Mouse (Mus musculus): ENCODE results near the gene F2r.

The F2r gene

DNA sequence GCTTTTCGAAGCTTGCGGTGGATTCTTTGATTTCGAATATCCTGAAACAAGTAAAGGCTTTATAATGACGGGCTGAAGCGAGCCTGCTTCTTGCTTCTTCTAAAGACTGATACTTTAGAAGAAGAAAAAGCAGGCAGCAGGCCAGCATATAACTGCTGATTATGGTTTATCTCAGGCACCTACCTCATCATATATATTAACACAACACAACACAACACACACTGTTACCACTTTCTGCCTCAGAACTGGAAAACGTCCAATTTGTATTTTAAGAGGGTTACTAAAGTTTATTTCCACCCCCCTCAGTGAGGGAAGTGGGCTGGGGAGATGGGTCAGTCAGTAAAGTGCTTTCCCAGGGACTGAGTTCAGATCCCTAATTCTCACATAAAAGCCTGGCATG lies 13.9 kb upstream of the F2r start:
- no peak for DNase-seq (ENCODE audit: low read depth, low spot score)

DNA sequence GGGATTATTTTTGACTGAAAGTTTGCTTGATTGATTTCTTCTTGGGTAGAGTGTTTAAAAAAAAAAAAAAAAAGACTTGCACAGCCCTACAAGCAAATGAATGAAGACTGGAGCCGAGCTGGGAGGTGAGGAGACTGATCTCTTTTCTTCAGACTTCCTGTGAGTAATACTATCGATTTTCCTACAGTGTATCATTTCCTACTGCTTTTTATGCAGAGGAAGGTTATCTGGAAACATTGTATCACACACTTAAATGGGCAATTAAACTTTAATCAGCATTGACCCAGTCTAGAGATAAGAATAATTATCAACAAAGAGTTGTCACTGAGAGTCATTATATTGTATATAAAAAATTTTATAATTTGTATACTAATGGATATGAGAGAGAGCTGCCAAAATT lies 12.5 kb upstream of the F2r start:
- DNase-seq (ENCODE audit: low read depth, low spot score), result no peak

DNA sequence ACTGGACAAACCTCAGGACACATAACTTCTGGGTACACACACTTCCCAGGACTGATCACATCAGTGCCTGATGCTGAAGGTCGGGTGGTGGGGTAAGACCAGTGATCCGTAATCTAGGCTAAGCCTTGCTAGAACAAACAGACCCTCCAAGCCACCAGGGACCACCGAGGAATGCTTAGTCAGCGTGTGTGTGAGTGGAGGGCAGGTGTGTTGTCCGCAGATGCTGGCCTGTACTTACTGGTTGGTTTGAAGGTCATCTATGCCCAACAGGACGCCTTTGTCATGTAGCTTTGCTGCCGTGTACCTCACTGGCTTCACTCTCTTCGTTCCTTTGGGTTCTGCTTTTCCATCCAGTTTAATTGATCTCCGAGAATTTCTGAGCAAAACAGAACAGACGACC lies 11.5 kb upstream of the F2r start:
- DNase-seq (ENCODE audit: low read depth, low spot score), result peak; percentile 52

DNA sequence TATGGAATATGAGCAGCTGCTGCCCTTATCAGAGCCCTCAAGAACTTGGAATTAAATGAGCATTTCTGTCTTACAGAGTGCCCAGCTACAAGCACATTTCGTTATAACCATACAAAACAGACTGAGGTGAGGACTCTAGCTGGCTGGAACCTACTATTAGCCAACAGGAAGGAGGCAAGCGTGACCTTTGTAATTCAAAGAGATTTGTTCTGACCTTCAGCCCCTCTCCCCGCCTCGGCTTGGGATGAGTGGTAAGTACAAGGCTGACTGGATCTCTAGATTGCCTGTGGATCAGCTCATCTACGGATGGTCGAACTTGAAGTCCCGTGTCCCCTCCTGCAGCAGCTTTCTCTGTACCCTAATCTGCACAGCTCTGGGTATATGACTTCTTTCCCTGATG lies 8.4 kb upstream of the F2r start:
- DNase-seq (ENCODE audit: low read depth, low spot score), result no peak

DNA sequence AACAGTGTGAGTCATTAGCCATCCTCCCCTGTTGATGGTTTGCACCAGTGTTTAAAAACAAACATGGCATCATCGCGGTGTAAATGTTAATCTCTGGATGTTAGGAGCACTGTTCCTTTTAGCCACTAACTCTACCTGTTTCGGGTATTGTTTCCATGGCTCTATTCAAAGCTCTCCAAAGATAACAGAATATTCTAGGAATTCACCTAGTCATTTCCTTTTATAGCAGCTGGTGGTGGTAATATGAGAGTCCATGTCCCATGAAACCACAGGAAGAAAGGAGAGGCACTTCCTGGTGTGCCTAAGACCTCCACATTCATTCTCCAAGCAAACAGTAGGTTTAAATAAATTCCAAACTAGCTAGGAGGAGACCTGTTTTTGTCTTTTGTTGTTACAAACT lies 4.8 kb upstream of the F2r start:
- no peak for DNase-seq (ENCODE audit: low read depth, low spot score)

DNA sequence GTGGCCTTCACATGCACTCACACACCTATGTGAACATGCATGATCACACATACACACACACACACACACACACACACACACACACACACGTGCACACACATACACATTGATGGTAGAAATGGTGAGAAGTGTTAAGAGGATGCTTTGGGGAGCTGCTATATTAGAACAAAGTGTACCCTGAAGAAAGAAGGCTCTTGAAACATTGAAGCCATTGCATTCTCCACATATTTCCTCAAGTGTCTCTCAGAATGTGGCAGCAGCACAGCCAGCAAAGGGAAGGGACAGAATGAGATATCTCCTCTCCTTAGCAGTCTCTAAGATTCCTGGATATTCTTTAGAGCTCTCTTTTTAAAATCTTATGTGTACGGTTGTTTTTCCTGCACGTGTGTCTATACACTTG lies 3.3 kb upstream of the F2r start:
- no peak for DNase-seq (ENCODE audit: low read depth, low spot score)

DNA sequence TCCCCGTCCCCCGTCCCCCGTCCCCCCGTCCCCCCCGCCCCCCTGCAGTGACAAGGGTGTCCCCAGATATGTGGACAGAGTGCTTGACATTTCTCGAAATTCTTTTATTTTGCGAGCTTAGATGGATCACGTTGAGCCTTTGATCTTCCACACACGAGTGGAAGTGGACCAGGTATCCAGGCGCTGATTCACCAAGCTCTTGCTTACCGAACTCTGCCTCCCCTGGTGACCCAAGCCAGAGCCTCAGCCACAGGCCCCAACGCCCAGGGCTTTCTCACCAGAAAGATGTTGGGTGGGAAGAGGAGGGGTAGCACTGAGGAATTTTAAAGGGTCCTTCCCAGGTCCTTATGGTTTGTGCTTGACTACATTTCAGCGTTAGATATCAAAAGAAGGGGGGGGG lies 572 bp upstream of the F2r start:
- DNase-seq (ENCODE audit: low read depth, low spot score), result no peak

DNA sequence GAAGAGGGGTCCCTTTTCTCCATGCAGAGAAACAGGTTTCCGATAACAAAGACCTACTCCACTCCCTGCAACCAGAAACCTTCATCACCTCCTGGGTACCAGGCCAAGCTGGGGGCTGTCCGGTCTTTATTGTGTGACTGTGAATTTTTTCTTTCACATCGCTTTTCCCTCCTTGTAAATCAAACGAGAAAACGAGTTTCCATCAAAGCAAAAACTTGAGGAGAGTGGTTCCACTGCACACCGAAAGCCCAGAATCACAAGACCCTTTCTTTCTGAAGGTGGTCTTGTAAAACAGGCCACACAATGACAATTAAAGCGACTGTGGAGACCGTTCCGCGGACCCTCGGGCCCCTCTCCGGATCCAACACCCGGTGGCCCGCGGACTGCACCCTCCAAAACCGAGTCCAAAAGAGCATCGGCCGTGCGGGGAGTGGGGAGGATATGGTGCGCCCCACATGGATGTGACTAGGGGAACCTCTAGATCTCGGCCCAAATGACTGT lies 566 bp downstream of the F2r start:
- no peak for DNase-seq (ENCODE audit: low read depth, low spot score)

DNA sequence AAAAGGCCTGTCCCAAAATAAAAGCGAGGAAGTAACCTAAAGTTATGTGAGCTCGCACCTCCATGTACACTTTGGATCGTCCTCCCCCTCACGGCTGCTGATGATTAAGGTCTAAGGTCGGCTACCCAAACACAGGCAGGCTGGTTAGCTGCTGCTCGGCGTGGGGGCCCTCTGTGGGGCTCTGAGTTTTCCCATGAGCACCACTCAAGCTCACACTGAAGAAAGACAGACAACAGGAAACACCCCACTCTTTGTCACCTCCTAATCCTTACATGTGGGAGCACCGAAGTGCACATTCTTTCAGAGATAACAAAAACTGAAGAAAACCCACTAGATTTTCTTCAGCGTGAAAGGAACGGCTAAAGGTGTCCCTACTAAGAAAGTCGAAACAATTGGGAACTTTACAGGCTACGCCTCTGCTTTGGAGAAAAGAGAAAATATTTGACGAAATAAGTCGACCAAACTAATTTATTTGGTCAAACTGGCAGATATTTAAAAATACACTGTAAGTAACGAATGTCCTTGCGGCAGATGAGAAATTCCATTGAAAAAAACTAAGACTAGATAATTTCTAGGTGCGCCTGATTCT lies 1.1 kb downstream of the F2r start:
- DNase-seq (ENCODE audit: low read depth, low spot score), result no peak

DNA sequence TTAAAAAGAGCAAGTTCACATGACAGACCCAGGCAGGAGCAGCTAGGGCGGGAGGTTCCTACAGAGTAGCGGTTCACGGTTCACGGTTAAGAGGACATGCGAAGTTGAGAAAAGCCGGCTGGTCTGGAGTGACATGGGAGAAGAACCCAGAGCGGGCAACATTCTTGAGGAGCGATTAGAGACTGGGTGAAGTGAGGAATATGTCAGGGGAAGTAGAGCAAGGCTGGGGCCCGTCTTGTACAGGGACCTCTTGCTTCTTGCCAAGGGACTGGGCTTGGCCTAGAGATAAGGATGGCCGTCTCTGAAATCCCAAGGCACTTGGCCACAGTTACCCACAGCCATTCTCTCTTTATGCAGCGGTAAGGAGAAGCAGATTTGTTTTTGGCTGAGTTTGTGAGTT lies 1.8 kb downstream of the F2r start:
- no peak for DNase-seq (ENCODE audit: low read depth, low spot score)

DNA sequence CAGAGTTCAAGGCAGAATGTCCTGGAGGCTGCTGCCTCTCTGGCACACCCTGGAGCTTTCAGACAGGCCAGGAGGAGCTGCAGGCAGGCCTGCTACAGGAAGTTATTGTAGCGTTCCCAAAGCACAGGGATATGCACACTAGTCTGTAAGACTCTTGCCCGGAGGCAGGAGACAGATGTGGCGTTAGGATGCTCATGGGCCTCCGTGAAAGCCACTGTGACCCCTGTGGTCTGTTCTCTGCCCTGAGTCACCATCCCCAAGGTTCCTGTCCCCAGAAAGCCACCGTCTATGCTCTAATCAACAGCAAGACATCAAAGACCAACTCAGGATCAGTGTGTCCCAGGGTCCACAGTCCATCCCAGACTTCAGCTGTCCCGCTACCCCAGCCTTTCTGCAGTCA lies 3.5 kb downstream of the F2r start:
- DNase-seq (ENCODE audit: low read depth, low spot score), result no peak

DNA sequence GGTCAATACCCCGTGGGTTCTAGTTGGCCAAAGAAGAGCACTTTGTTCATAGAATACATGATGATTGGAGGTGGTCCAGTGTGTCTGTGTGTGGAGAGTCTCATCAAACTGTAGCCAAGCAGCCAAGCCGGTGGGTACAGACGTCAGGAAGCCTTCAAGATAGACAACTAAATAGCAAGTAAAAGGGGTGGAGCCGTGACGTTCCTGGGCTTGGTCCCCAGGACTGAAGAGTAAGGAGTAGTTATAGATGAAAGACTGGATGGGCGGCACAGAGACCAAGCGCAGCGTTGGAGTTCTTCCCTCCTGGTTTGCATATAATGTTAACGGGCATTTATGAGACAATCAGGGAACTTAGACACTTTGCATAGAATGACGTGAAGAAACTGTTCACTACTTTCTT lies 6.0 kb downstream of the F2r start:
- no peak for DNase-seq (ENCODE audit: low read depth, low spot score)

DNA sequence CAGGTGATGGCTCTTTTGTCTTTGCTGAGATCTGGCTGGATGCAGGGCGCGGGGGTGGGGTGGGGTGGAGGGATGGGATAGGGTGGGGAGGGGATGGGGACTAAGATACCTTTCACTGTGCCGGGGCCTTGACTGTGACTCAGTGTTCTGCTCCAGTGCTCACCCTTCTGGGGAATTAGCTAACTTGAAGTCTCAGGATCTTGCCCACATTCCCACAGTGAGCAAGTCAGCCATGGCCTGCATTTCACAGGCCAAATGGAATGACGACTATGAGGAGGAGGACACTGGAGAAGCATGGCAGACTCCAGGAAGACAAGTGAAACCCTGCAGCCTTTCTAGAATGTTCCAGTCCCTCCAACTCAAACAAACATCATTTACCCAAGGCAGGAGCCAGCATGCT lies 6.5 kb downstream of the F2r start:
- DNase-seq (ENCODE audit: low read depth, low spot score), result no peak

DNA sequence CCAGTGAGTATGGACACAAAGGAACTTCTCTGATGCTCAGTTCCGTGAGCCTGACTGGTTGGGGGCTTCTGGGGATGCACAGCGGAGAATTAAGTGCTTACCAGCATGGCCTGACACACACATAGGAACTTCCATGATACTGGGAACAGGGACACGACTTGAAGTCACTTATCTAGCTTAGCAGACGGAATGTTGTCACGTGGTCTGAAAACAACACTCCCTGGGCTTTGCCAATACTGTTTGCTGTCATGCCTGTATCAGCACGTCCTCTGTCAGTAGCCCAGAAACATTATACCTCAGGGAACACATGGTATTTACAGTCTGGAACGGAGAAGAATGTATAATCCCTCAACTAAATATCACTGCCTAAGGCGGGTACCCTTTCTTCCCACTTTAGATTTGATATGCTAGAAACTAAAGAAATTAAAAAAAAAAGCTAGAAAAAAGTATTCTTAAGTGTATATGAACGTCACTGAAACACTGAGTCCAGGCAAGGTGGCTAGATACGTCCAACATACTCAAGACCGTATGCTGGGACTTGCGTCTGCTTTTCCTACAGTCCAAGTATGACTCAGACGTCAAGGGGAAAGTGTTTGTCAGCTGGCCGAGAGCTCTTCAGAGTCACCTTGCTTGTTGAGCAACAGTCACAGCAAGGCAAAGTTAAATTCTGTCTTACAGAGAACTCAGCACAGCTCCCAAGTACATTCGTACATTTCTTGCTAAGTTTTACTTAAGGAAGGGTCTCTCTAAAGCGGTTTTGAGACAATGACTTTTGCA lies 7.3 kb downstream of the F2r start:
- no peak for DNase-seq (ENCODE audit: low read depth, low spot score)

DNA sequence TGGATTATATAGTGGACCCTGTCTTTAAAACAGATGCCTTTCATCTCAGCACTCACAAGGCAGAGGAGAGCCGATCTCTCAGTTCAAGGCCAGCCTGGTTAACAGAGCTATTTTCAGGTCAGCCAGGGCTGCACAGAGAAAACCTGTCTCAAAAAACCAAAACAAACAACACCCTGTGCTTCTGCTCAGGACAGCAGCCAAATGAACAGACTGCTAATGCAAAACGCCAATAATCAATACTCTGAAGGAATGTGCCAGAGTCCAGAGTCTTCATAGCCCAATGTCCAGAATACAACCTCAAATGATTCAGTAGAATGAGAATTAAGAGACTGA lies 9.2 kb downstream of the F2r start:
- no peak for DNase-seq (ENCODE audit: low read depth, low spot score)

DNA sequence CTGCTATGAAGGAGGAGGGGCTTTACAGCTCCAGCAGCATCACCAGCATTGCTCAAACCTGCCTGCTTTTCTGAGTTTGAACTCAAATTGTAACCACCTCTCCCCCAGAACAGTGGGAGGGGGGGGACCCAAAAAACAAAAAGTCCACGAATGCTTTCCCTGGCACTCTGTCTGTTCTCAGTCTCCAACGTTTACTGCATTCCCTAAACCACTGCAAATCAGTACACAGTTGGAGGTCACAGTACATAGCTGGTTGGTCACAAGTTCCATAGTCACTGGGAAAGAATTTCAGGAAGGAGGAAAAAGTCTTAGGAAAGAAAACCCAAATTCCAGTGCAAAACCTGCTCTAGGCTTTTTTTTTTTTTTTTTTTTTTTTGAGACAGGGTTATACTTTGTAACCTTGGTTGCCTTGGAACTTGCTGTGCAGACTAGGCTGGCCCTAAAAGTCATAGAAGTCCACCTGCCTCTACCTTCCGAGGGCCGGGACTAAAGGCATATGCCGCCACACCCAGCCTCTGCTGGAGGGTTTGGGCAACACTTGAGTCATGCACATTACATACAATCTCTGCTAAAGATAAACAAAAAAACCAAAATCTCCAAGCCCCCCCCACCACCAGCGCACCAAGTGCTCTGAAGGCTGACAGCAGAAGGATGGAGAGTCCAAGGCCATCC lies 9.7 kb downstream of the F2r start:
- DNase-seq (ENCODE audit: low read depth, low spot score), result no peak

DNA sequence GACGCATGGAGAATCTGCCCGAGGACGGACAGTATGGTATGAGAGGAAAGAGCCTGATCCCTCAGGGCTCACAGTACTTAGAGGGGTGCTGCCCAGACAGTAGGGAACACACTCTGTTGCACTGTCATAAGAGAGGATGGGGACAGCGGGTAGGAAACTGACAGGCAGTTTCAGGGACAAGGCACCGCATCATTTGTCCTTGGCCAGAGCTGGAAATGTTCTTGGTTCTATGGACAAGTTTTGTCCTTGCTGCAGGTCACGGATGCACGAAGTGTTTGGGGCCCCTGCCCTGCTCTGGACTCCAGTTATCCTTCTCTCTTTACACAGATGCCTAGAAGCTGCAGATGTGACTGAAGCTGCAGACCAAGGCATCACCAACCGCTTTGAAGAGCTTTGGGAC lies 11.3 kb downstream of the F2r start:
- DNase-seq (ENCODE audit: low read depth, low spot score), result no peak

DNA sequence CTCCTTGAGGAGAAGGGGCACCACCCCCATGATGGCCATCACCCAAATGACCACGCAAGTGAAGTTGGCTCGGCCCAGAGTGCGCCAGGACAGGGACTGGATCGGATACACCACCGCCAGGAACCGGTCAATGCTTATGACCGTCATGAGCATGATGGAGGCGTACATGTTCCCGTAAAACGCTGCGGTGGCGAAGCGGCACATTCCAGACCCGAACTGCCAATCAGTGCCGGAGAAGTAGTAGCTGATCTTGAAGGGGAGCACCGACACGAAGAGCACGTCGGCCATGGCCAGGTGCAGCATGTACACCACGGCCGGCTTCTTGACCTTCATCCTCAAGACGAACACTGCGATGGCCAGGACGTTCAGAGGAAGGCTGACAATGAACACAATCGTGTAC lies 14.0 kb downstream of the F2r start:
- peak; percentile 53 for DNase-seq (ENCODE audit: low read depth, low spot score)

DNA sequence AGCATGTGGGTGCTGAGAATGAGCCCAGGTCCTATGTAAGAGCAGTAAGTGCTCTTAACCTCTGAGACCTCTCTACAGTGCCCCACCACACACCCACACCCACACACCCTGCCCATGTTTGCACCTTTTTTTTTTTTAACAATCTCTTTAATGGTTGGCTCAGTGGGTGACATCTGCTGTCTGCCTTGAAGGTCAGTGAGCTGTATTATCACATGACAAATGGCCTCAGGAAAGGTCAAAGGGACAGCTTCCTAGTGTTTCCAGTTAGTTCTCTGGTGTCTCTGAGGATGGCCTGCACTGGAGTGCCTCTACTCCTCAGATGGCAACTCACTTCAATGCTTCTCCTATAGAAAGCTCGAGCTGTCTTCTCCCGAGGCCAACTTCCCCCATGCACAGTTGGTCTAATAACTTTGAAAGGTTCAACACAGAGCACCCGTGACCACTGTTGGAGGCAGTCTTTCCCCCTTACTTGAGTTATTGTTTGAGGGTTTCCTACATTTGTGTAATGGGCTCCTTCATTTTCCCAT lies 18.4 kb downstream of the F2r start:
- DNase-seq (ENCODE audit: low read depth, low spot score), result peak; percentile 67

DNA sequence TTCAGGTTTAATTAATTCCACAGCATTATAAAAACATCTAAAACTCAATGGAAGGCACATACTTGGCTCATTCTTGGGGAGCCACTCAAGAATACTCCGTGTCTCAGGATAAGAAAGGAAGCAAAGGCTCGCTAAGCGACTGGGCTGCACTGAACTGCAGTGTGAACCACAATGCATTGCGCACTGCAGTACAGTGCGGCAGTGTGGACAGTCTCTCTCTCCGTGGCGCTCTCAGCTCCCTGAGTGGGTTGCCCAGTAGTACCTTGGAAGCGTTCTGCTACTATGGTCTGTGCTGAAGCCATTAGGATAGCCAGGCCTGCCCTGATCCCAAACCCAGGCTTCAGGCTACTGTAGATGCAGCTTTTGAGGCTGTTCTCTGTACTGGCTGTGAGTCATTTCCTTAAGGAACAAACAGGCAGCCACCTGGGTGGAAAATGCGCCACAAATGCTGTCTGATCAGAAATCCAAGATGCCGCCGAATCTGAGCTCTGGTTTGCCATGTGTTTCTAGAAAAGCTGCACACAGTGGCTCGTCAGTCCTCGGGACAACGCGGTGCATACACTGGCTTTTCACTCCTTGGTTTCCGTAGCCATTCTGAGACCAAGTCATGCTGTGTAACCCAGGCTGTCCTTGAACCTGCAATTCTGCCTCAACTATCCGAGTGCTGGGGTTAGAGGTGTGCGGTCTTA lies 19.9 kb downstream of the F2r start:
- peak; percentile 74 for DNase-seq (ENCODE audit: low read depth, low spot score)

DNA sequence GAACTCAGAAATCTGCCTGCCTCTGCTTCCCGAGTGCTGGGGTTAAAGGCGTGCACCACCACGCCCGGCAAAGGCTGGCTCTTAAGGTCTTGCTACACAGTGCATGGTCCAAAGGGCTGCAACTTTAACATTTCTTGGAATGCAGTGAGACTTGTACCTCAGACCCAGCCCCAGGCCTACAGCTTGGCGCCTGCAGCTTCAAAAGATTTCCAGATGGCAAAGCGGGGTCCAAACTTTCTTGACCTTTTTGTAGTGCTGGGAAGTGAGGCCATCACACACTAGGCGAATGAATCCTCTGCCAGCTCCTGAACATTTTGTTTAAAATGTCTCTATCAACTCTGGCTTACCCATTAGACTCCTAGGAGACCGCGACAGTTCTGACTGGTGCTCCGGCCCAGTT lies 20.7 kb downstream of the F2r start:
- DNase-seq (ENCODE audit: low read depth, low spot score), result peak; percentile 66

DNA sequence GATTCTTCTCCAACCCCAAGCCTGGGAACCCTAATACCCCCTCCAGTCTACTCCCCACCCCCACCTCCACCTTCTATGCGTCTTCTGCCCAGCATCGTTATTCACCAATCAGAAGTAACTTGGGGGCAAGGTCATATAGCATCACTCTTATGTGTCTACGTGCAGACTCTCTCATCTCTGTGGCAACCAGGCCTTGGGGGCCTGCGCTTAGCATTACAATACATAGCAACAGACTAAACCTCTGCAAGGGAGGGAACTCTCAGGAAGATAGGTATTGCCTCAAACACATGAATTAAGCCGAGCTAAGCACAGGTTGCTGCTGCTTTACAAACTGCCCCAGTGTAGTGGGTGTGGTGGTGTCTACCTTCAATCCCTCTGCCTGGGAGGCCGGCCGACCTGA lies 21.6 kb downstream of the F2r start:
- DNase-seq (ENCODE audit: low read depth, low spot score), result no peak
